Mouse (Mus musculus) thymus, adult 2 months (tissue): ENCODE data around the gene Ptger2.

Source experiments
- CTCF ChIP-seq: fragments of 200-500 bp; IDR thresholded peaks from 2 replicates; pipeline ENCODE4 v1.5.1; 2012; ENCODE audit warnings: mild to moderate bottlenecking, control low read depth, low read length, moderate library complexity, borderline replicate concordance; ENCODE audit not compliant: control insufficient read depth, poor library complexity, insufficient read depth; ENCODE audit errors: extremely low read depth
- POLR2A ChIP-seq: fragments of 200-500 bp; IDR thresholded peaks from 2 replicates; pipeline ENCODE4 v1.6.1; 2012; ENCODE audit warnings: mild to moderate bottlenecking, low read length, control low read depth, moderate library complexity; ENCODE audit not compliant: control insufficient read depth, poor library complexity, insufficient read depth; ENCODE audit errors: extremely low read depth

DNA sequence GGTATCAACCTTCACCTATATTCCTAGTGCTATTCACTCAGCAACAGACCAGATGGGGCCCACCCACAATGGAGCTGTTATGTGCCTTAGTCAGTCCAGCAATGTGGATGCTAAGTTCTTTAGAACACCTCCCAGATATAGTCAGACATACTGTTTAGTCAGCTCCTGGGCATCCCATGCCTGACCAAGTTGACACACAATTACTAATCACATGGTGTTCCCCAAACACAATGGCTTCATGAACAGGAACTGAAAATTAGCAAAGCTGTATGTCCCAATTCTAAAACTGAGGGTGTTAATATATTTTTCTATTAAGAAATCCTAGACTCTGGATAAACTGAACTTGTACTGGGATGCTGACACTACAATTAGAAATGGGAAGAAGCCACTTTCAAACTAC is 1.7 kb upstream of the Ptger2 start:
- TF ChIP-seq POLR2A (no peak), CTCF (no peak)
